Mouse (Mus musculus): ENCODE measurements at regions not wholly inside any gene's neighbourhood (a gene's known extent, or its start where the extent isn't known, plus 50 kb on each side); places are given as distances from the start of the nearest gene placed in this dataset.

DNA sequence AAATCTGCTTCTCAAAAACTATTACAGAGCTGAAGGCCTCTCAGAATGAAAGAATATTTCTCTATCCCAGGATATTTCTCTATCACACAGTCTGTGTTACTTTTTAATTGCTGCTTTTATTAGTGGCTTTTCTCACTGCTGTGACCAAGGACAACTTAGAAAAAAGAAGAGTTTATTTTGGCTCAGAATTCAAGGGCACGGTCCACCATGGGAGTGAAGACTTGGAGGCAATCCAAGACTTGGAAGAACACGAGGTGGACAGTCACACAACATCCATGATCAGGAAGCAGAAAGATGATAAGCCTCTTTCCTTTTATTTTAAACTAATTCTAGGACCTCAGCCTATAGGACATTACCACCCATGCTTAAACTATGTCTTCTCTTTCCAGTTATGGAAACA, 561.5 kb downstream of the Pdcd6ip start:
- 78% methylated on average over 2 of the region's 2 CpGs for WGBS
- no peaks in the 10 kb centered on the region for H3K27me3 ChIP-seq (ENCODE audit: control insufficient read depth, insufficient read depth, low read depth, low read length)
- H3K4me3 ChIP-seq (ENCODE audit: low read depth, low read length): no peak overlapping the region
- no peak overlapping the region for H3K4me2 ChIP-seq (ENCODE audit: low read length)
- no peak for ATAC-seq
- no peaks in the 10 kb centered on the region for H3K9me3 ChIP-seq (replicated peaks; ENCODE audit: control insufficient read depth, low read length, poor library complexity, severe bottlenecking)
- H3K9ac ChIP-seq (ENCODE audit: low read depth, low read length): no peak overlapping the region
- no peak overlapping the region for H3K27ac ChIP-seq (ENCODE audit: low read length)
- no peaks in the 10 kb centered on the region for H3K36me3 ChIP-seq (ENCODE audit: control insufficient read depth, insufficient read depth, low read length)
- H3K4me1 ChIP-seq (ENCODE audit: control insufficient read depth, insufficient read depth, low read length): no peaks in the 10 kb centered on the region

DNA sequence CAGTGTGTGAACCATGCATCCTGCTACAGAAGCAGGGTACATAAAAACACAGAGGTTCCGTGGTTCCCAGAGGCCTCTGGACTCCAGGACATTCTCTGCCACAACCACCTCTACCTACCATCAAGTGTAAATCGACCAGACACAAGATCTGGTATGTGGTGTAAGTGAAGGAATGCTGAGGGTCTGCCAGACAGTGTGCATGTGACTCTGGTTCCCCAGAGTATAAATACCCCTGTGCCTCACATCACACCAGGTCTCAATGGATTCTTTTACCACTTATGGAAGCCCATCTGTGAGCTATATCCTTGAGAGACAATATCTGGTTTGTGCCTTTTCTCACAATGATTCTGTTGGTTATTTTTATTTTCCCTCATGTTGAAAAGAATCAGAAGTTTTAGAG, 563.0 kb downstream of the Pdcd6ip start:
- H3K27ac ChIP-seq (ENCODE audit: low read length): no peak overlapping the region
- no peaks in the 10 kb centered on the region for H3K36me3 ChIP-seq (ENCODE audit: control insufficient read depth, insufficient read depth, low read length)
- no peaks in the 10 kb centered on the region for H3K4me1 ChIP-seq (ENCODE audit: control insufficient read depth, insufficient read depth, low read length)
- no peak overlapping the region for H3K9ac ChIP-seq (ENCODE audit: low read depth, low read length)
- ATAC-seq: no peak
- 83% methylated on average over 2 of the region's 2 CpGs for WGBS
- no peak overlapping the region for H3K4me2 ChIP-seq (ENCODE audit: low read length)
- no peaks in the 10 kb centered on the region for H3K27me3 ChIP-seq (ENCODE audit: control insufficient read depth, insufficient read depth, low read depth, low read length)
- H3K4me3 ChIP-seq (ENCODE audit: low read depth, low read length): no peak overlapping the region
- no peaks in the 10 kb centered on the region for H3K9me3 ChIP-seq (replicated peaks; ENCODE audit: control insufficient read depth, low read length, poor library complexity, severe bottlenecking)

DNA sequence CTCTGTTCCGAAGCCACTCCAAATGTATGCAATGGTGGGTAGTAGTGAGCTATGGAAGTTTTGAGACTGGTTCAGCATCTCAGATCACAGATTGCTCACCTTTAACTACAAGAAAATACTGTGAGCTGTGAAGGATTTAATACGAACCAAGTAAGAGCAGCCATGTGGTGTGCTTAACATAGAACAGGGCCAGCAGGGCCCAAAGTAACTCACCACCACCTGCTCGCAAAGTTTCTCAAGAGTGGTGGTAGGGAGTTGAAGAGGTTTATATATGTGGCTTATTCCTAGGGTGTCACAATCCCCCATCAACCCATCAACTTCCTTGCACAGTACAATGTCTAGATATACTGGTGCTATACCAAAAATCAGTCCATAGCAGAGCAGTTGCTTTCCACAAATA, 573.4 kb downstream of the Pdcd6ip start:
- H3K4me1 ChIP-seq (ENCODE audit: control insufficient read depth, insufficient read depth, low read length): no peaks in the 10 kb centered on the region
- H3K4me3 ChIP-seq (ENCODE audit: low read depth, low read length): no peak overlapping the region

DNA sequence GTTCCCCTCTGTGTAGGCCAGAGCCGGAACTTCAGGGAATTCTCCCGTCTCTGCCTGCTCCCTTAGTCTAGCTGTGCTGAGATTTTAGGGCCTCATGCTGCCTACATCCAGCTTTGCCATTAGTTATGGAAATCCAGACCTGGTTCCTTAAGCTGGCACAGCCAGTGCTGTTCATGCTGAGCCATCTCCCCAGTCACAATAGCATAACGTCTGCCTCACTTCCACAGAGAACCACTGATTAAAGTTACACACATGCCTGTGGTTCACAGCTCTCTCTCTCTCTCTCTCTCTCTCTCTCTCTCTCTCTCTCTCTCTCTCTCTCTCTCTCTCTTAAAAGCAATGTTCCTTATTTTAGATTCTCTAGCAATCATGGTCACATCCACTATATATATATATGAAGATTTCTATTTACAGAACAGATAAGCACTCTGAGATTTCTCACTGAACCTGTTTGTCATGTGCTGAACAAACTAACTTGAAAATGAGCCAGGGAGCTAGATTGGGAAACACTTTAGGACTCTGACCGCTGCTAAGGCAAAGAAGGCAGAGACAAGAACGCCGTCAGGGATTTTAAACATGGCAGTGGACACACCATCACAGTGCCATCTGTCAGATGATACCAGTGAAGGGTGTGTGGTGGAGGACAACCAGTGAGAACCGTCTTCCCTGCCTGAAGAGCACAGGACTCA, 584.9 kb downstream of the Pdcd6ip start:
- ATAC-seq: no peak
- H3K4me2 ChIP-seq (ENCODE audit: low read length): no peak overlapping the region
- no peak overlapping the region for H3K4me3 ChIP-seq (ENCODE audit: low read depth, low read length)
- WGBS: 71% methylated on average over 7 of the region's 7 CpGs
- no peaks in the 10 kb centered on the region for H3K4me1 ChIP-seq (ENCODE audit: control insufficient read depth, insufficient read depth, low read length)
- no peaks in the 10 kb centered on the region for H3K9me3 ChIP-seq (replicated peaks; ENCODE audit: control insufficient read depth, low read length, poor library complexity, severe bottlenecking)
- no peak overlapping the region for H3K9ac ChIP-seq (ENCODE audit: low read depth, low read length)
- no peak overlapping the region for H3K27ac ChIP-seq (ENCODE audit: low read length)
- no peaks in the 10 kb centered on the region for H3K36me3 ChIP-seq (ENCODE audit: control insufficient read depth, insufficient read depth, low read length)
- no peaks in the 10 kb centered on the region for H3K27me3 ChIP-seq (ENCODE audit: control insufficient read depth, insufficient read depth, low read depth, low read length)

More for the DNA sequence above, 573.4 kb downstream of the Pdcd6ip start:
- Histone ChIP-seq H3K9me3 (replicated peaks; ENCODE audit: control insufficient read depth, low read length, poor library complexity, severe bottlenecking) (no peaks in the 10 kb centered on the region), H3K36me3 (ENCODE audit: control insufficient read depth, insufficient read depth, low read length) (no peaks in the 10 kb centered on the region), H3K9ac (ENCODE audit: low read depth, low read length) (no peak overlapping the region), H3K4me2 (ENCODE audit: low read length) (no peak overlapping the region), H3K27me3 (ENCODE audit: control insufficient read depth, insufficient read depth, low read depth, low read length) (no peaks in the 10 kb centered on the region), H3K27ac (ENCODE audit: low read length) (no peak overlapping the region)
- 94% methylated on average over 3 of the region's 3 CpGs for WGBS
- ATAC-seq: no peak

DNA sequence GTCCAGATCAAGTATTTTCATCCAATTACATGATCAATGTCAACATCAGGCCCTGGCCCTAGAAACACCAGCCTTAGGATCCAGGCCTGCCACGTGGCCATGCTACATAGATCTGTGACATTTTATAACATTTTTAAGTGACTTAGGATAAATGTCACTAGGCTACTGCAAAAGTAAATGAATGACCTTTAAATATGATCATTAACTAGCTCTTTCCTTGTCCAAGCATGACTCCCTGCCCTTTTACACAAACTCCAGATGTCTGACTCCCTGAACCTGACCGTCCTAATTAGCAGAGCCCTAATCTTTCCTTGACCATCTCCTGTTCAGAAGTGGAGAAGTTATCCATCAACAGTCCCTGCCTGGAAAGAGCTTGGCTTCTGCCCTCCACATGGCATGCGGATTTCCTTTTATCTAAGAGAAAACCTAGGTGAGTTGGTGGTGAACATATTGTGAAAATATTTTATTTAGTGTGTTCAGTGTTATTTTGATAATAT, 585.8 kb downstream of the Pdcd6ip start:
- no peaks in the 10 kb centered on the region for H3K36me3 ChIP-seq (ENCODE audit: control insufficient read depth, insufficient read depth, low read length)
- no peaks in the 10 kb centered on the region for H3K27me3 ChIP-seq (ENCODE audit: control insufficient read depth, insufficient read depth, low read depth, low read length)
- no peak overlapping the region for H3K9ac ChIP-seq (ENCODE audit: low read depth, low read length)
- H3K9me3 ChIP-seq (replicated peaks; ENCODE audit: control insufficient read depth, low read length, poor library complexity, severe bottlenecking): no peaks in the 10 kb centered on the region
- no peak overlapping the region for H3K4me2 ChIP-seq (ENCODE audit: low read length)
- no peak overlapping the region for H3K4me3 ChIP-seq (ENCODE audit: low read depth, low read length)
- no peaks in the 10 kb centered on the region for H3K4me1 ChIP-seq (ENCODE audit: control insufficient read depth, insufficient read depth, low read length)
- ATAC-seq: no peak
- whole genome bisulfite sequencing: 86% methylated on average over 3 of the region's 3 CpGs
- H3K27ac ChIP-seq (ENCODE audit: low read length): no peak overlapping the region

DNA sequence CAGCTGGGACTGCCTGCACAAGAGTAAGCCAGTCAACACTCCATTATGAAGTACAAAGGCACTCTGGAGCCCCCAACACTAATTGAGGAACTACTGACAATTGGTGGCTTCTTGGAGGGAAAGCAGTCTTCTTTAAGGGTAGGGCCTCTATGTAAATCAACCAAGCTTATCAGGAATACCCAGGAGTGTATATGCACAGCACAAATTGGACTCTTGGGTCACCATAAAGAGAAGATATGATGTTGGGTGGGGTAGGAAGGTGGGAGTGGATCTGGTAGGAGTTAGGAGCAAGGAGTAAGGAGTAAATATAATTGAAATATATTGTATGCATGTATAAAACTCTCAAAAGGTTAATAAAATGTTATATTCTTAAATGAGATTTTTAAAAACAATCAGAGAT, 587.7 kb downstream of the Pdcd6ip start:
- Histone ChIP-seq H3K4me1 (ENCODE audit: control insufficient read depth, insufficient read depth, low read length) (no peaks in the 10 kb centered on the region), H3K4me2 (ENCODE audit: low read length) (no peak overlapping the region), H3K27me3 (ENCODE audit: control insufficient read depth, insufficient read depth, low read depth, low read length) (no peaks in the 10 kb centered on the region), H3K9me3 (replicated peaks; ENCODE audit: control insufficient read depth, low read length, poor library complexity, severe bottlenecking) (no peaks in the 10 kb centered on the region), H3K9ac (ENCODE audit: low read depth, low read length) (no peak overlapping the region), H3K4me3 (ENCODE audit: low read depth, low read length) (no peak overlapping the region), H3K27ac (ENCODE audit: low read length) (no peak overlapping the region), H3K36me3 (ENCODE audit: control insufficient read depth, insufficient read depth, low read length) (no peaks in the 10 kb centered on the region)
- no peak for ATAC-seq

DNA sequence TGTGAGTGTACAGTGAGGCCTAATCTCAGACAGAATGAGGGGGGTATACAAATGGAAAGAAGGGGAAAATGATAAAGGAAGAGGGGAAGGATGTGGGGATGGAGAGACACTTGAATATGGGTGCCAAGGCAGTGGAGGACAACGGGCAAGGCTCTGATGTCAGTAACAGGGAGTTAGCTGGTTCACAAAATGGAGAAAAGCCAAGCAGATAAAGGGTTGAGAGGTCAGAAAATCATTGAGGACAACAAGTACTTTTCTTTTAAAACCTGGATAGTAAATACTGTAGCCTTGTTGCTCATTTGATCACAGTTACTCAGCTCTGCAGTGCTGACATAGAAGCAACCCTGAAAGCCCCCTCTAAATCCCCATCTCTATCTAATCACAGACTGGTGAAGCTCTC, 588.3 kb downstream of the Pdcd6ip start:
- H3K27me3 ChIP-seq (ENCODE audit: control insufficient read depth, insufficient read depth, low read depth, low read length): no peaks in the 10 kb centered on the region
- WGBS: 85% methylated on average over 1 of the region's 1 CpGs
- H3K4me1 ChIP-seq (ENCODE audit: control insufficient read depth, insufficient read depth, low read length): no peaks in the 10 kb centered on the region
- no peak overlapping the region for H3K4me3 ChIP-seq (ENCODE audit: low read depth, low read length)
- no peak overlapping the region for H3K4me2 ChIP-seq (ENCODE audit: low read length)
- H3K9ac ChIP-seq (ENCODE audit: low read depth, low read length): no peak overlapping the region
- H3K36me3 ChIP-seq (ENCODE audit: control insufficient read depth, insufficient read depth, low read length): no peaks in the 10 kb centered on the region
- no peaks in the 10 kb centered on the region for H3K9me3 ChIP-seq (replicated peaks; ENCODE audit: control insufficient read depth, low read length, poor library complexity, severe bottlenecking)
- no peak for ATAC-seq
- no peak overlapping the region for H3K27ac ChIP-seq (ENCODE audit: low read length)

DNA sequence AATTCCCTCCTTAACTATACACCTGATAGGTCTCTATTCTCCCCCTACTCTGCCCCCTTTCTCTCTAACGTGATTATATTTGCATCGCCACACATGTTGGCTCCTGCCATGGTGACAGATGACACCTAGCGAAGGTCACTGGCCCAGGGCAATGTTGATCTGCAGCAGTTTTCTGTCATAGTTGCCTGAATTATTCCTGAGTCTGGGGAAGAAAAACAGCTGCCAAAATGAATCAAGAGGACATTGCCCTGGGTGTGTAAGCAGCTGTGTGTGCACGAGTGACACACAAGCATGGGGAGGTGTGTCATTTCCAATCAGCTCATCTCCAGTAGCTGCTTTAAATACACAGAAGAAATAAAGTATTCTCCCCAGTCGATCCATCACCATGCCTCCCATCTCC, 592.5 kb downstream of the Pdcd6ip start:
- 77% methylated on average over 5 of the region's 5 CpGs for WGBS
- Histone ChIP-seq H3K27ac (ENCODE audit: low read length) (no peak overlapping the region), H3K27me3 (ENCODE audit: control insufficient read depth, insufficient read depth, low read depth, low read length) (no peaks in the 10 kb centered on the region), H3K9me3 (replicated peaks; ENCODE audit: control insufficient read depth, low read length, poor library complexity, severe bottlenecking) (no peaks in the 10 kb centered on the region), H3K4me1 (ENCODE audit: control insufficient read depth, insufficient read depth, low read length) (no peaks in the 10 kb centered on the region), H3K36me3 (ENCODE audit: control insufficient read depth, insufficient read depth, low read length) (no peaks in the 10 kb centered on the region), H3K4me2 (ENCODE audit: low read length) (no peak overlapping the region), H3K9ac (ENCODE audit: low read depth, low read length) (no peak overlapping the region), H3K4me3 (ENCODE audit: low read depth, low read length) (no peak overlapping the region)
- no peak for ATAC-seq

DNA sequence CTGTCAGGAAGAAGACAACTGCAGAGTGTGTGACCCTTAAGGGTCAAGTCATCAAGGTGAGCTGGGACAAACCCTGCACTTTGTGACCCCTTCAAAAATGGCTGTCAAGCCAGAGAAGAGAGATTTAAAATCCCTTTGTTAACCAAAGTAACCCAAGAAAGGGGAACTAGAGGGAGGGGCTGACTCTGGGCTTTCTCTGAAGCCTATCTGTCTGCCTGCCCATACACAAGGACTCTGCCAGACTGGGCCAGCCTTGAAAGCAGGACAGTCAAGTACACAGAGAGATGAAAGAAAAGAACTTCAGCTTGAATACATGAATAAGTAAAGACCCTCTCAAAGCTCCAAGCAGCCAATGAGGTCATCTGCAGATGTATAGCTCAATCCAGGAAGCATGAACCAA, 595.3 kb downstream of the Pdcd6ip start:
- no peak for ATAC-seq
- no peaks in the 10 kb centered on the region for H3K4me1 ChIP-seq (ENCODE audit: control insufficient read depth, insufficient read depth, low read length)
- no peaks in the 10 kb centered on the region for H3K9me3 ChIP-seq (replicated peaks; ENCODE audit: control insufficient read depth, low read length, poor library complexity, severe bottlenecking)
- no peak overlapping the region for H3K4me2 ChIP-seq (ENCODE audit: low read length)
- H3K27me3 ChIP-seq (ENCODE audit: control insufficient read depth, insufficient read depth, low read depth, low read length): no peaks in the 10 kb centered on the region
- H3K4me3 ChIP-seq (ENCODE audit: low read depth, low read length): no peak overlapping the region
- no peaks in the 10 kb centered on the region for H3K36me3 ChIP-seq (ENCODE audit: control insufficient read depth, insufficient read depth, low read length)
- no peak overlapping the region for H3K27ac ChIP-seq (ENCODE audit: low read length)
- H3K9ac ChIP-seq (ENCODE audit: low read depth, low read length): no peak overlapping the region

Measured in midbrain, embryonic 16.5 days (tissue).